Mouse (Mus musculus): ENCODE results near the gene Polr3h.
"Not testable (repeated sequence)": the region's sequence is repeated elsewhere in the genome, so short reads cannot be mapped to it uniquely, and the experiment has no call there.

Polr3h gene

GRCm38 (mm10) chr15:81925760-81926445 is at the start of gene Polr3h:
Gene Polr3h (minus strand): TSS chr15:81926240.
- DNase-seq, result peak; percentile 93

- not testable (repeated sequence) for DNase-seq
These were observed 49.1 kb upstream of the Polr3h start for GRCm38 (mm10) chr15:81975156-81975555.

- not testable (repeated sequence) for DNase-seq
These were observed 44.5 kb upstream of the Polr3h start for GRCm38 (mm10) chr15:81970498-81970897.

GRCm38 (mm10) chr15:81969635-81970034 is 43.6 kb upstream of the Polr3h start:
- not testable (repeated sequence) for DNase-seq

- DNase-seq, result peak; percentile 39
These were observed 43.1 kb upstream of the Polr3h start for GRCm38 (mm10) chr15:81969173-81969572.

- no peak for DNase-seq
These were observed 42.4 kb upstream of the Polr3h start for GRCm38 (mm10) chr15:81968447-81968846.

GRCm38 (mm10) chr15:81967821-81968220 is 41.8 kb upstream of the Polr3h start:
- no peak for DNase-seq

GRCm38 (mm10) chr15:81966062-81966829 is 40.2 kb upstream of the Polr3h start:
- no peak for DNase-seq

- no peak for DNase-seq
These were observed 39.0 kb upstream of the Polr3h start for GRCm38 (mm10) chr15:81964980-81965545.

- no peak for DNase-seq
These were observed 38.2 kb upstream of the Polr3h start for GRCm38 (mm10) chr15:81964262-81964661.

GRCm38 (mm10) chr15:81961078-81961451 is 35.0 kb upstream of the Polr3h start:
- no peak for DNase-seq

GRCm38 (mm10) chr15:81960171-81961077 is 34.4 kb upstream of the Polr3h start, which contains the start of gene Pmm1:
Gene Pmm1 (minus strand): TSS chr15:81960930.
- DNase-seq, result peak; percentile 99

- no peak for DNase-seq
These were observed 32.9 kb upstream of the Polr3h start for GRCm38 (mm10) chr15:81958906-81959305.

- DNase-seq, result no peak
These were observed 31.6 kb upstream of the Polr3h start for GRCm38 (mm10) chr15:81957598-81957997.

GRCm38 (mm10) chr15:81956457-81956856 is 30.4 kb upstream of the Polr3h start:
- DNase-seq, result peak; percentile 52

GRCm38 (mm10) chr15:81955414-81955813 is 29.4 kb upstream of the Polr3h start:
- DNase-seq, result no peak

GRCm38 (mm10) chr15:81954716-81955115 is 28.7 kb upstream of the Polr3h start:
- no peak for DNase-seq

GRCm38 (mm10) chr15:81954151-81954583 is 28.1 kb upstream of the Polr3h start:
- DNase-seq, result no peak

GRCm38 (mm10) chr15:81952310-81952709 is 26.3 kb upstream of the Polr3h start:
- no peak for DNase-seq

- DNase-seq, result no peak
These were observed 25.1 kb upstream of the Polr3h start for GRCm38 (mm10) chr15:81951159-81951558.

GRCm38 (mm10) chr15:81950716-81951115 is 24.7 kb upstream of the Polr3h start:
- DNase-seq, result no peak

GRCm38 (mm10) chr15:81949476-81950131 is 23.6 kb upstream of the Polr3h start:
- DNase-seq, result peak; percentile 35

Measured in kidney, adult 18-20 months (tissue).